Mouse (Mus musculus) CH12.LX (cell line): ENCODE measurements at regions not wholly inside any gene's neighbourhood (a gene's known extent, or its start where the extent isn't known, plus 50 kb on each side); places are given as distances from the start of the nearest gene placed in this dataset.

Experiments used
- DNase-seq: peaks from one replicate; pipeline ENCODE4 v3.0.0-alpha.2; 2013; ENCODE audit errors: extremely low read depth
- H3K27ac ChIP-seq: 2 replicates; pipeline ENCODE4 v1.5.1; 2012; ENCODE audit warnings: low read depth, mild to moderate bottlenecking, control low read depth, moderate library complexity; ENCODE audit not compliant: insufficient read depth
- H3K27me3 ChIP-seq: replicated peaks from 2 replicates; pipeline ENCODE3; 2012; ENCODE audit warnings: inconsistent platforms
- H3K36me3 ChIP-seq, 2 experiments: replicated peaks in 1 of 2; 2 replicates each; pipeline versions ENCODE3 to v1.6.1; 2012; ENCODE audit warnings: inconsistent platforms in 1 of 2, low read length in 1 of 2, mild to moderate bottlenecking in 1 of 2, mixed read lengths in 1 of 2, moderate library complexity in 1 of 2; ENCODE audit not compliant: control insufficient read depth in 1 of 2, insufficient read depth in 1 of 2
- H3K4me1 ChIP-seq, 2 experiments: 2 replicates each; pipeline ENCODE4 v1.6.1; 2012; ENCODE audit warnings: inconsistent platforms in 1 of 2, moderate library complexity in 1 of 2; ENCODE audit not compliant: insufficient read depth in 2 of 2, control insufficient read depth in 1 of 2
- H3K4me2 ChIP-seq: 2 replicates; pipeline ENCODE4 v1.6.1; 2012; ENCODE audit warnings: low read depth, mild to moderate bottlenecking, control low read depth; ENCODE audit not compliant: poor library complexity, insufficient read depth, severe bottlenecking
- H3K4me3 ChIP-seq, 3 experiments: fragments of 150-350 bp in 1 of 3; sonication (generic) in 1 of 3; replicated peaks in 1 of 3; 2 replicates each; pipeline versions ENCODE3 to v1.5.1; 2011 to 2012; ENCODE audit warnings: low read depth in 2 of 3, low read length in 2 of 3, mild to moderate bottlenecking in 2 of 3, moderate library complexity in 2 of 3, control low read depth in 1 of 3, improper control_type of control experiment in 1 of 3, inconsistent platforms in 1 of 3, mixed read lengths in 1 of 3; ENCODE audit not compliant: poor library complexity in 1 of 3
- H3K79me2 ChIP-seq: replicated peaks from 2 replicates; pipeline ENCODE4 v1.6.1; 2012; ENCODE audit warnings: mild to moderate bottlenecking, moderate library complexity; ENCODE audit not compliant: control insufficient read depth, poor library complexity, insufficient read depth, severe bottlenecking; ENCODE audit errors: extremely low read depth
- H3K9ac ChIP-seq: 2 replicates; pipeline ENCODE4 v1.6.1; 2012; ENCODE audit warnings: low read depth, mild to moderate bottlenecking, control low read depth, moderate library complexity; ENCODE audit not compliant: insufficient read depth
- H3K9me3 ChIP-seq: replicated peaks from 2 replicates; pipeline ENCODE3; 2012; ENCODE audit warnings: low read length, inconsistent platforms, mixed read lengths
- BHLHE40 ChIP-seq: IDR thresholded peaks from 2 replicates; pipeline ENCODE4 v1.6.1; 2011; ENCODE audit warnings: mild to moderate bottlenecking, low read depth, low read length, improper control_type of control experiment
- CHD1 ChIP-seq: IDR thresholded peaks from 2 replicates; pipeline ENCODE4 v1.6.1; 2012; ENCODE audit warnings: low read depth, low read length, improper control_type of control experiment, inconsistent platforms
- CHD2 ChIP-seq: IDR thresholded peaks from 2 replicates; pipeline ENCODE4 v1.6.1; 2011; ENCODE audit warnings: low read length, improper control_type of control experiment
- E2F4 ChIP-seq: IDR thresholded peaks from 2 replicates; pipeline ENCODE4 v1.6.1; 2011; ENCODE audit warnings: low read depth, low read length, improper control_type of control experiment; ENCODE audit not compliant: insufficient replicate concordance
- ELF1 ChIP-seq: IDR thresholded peaks from 2 replicates; pipeline ENCODE4 v1.6.1; 2014; ENCODE audit warnings: low read depth, mild to moderate bottlenecking, inconsistent platforms, low read length, improper control_type of control experiment
- EP300 ChIP-seq: IDR thresholded peaks from 2 replicates; pipeline ENCODE4 v1.6.1; 2011; ENCODE audit warnings: low read length, improper control_type of control experiment
- ETS1 ChIP-seq: conservative IDR thresholded peaks from 2 replicates; pipeline ENCODE4 v1.6.1; 2012; ENCODE audit warnings: low read depth, mild to moderate bottlenecking, inconsistent platforms, low read length, improper control_type of control experiment, moderate library complexity
- GABPA ChIP-seq: IDR thresholded peaks from 2 replicates; pipeline ENCODE4 v1.6.1; 2012; ENCODE audit warnings: low read depth, low read length, improper control_type of control experiment, inconsistent platforms; ENCODE audit not compliant: insufficient replicate concordance
- HCFC1 ChIP-seq: IDR thresholded peaks from 2 replicates; pipeline ENCODE4 v1.6.1; 2012; ENCODE audit warnings: low read depth, mild to moderate bottlenecking, inconsistent platforms, low read length, improper control_type of control experiment
- IRF4 ChIP-seq: IDR thresholded peaks from 2 replicates; pipeline ENCODE4 v1.6.1; 2014; ENCODE audit warnings: low read depth, mild to moderate bottlenecking, inconsistent platforms, low read length, improper control_type of control experiment
- KAT2A ChIP-seq: IDR thresholded peaks from 2 replicates; pipeline ENCODE4 v1.6.1; 2012; ENCODE audit warnings: low read length, improper control_type of control experiment, inconsistent platforms; ENCODE audit not compliant: insufficient replicate concordance
- MAFK ChIP-seq: IDR thresholded peaks from 2 replicates; pipeline ENCODE4 v1.6.1; 2011; ENCODE audit warnings: low read length, improper control_type of control experiment; ENCODE audit not compliant: insufficient replicate concordance
- MAX ChIP-seq: IDR thresholded peaks from 2 replicates; pipeline ENCODE4 v1.6.1; 2011; ENCODE audit warnings: low read length, improper control_type of control experiment
- MXI1 ChIP-seq: IDR thresholded peaks from 2 replicates; pipeline ENCODE4 v1.6.1; 2011; ENCODE audit warnings: mild to moderate bottlenecking, low read depth, low read length, improper control_type of control experiment
- MYC ChIP-seq: IDR thresholded peaks from 2 replicates; pipeline ENCODE4 v1.6.1; 2011; ENCODE audit warnings: low read depth, mild to moderate bottlenecking, improper control_type of control experiment, low read length
- NELFE ChIP-seq: IDR thresholded peaks from 2 replicates; pipeline ENCODE4 v1.6.1; 2011; ENCODE audit warnings: low read depth, low read length, improper control_type of control experiment
- NRF1 ChIP-seq: IDR thresholded peaks from 2 replicates; pipeline ENCODE4 v1.6.1; 2014; ENCODE audit warnings: low read depth, mild to moderate bottlenecking, inconsistent platforms, low read length, improper control_type of control experiment, moderate library complexity
- POLR2A ChIP-seq: IDR thresholded peaks from 2 replicates; pipeline ENCODE4 v1.6.1; 2011; ENCODE audit warnings: low read depth, mild to moderate bottlenecking, improper control_type of control experiment, low read length
- POLR2AphosphoS2 ChIP-seq: IDR thresholded peaks from 2 replicates; pipeline ENCODE4 v1.6.1; 2011; ENCODE audit warnings: low read depth, low read length, improper control_type of control experiment
- RAD21 ChIP-seq: IDR thresholded peaks from 2 replicates; pipeline ENCODE4 v1.6.1; 2011; ENCODE audit warnings: low read depth, mild to moderate bottlenecking, low read length, improper control_type of control experiment, moderate library complexity
- SIN3A ChIP-seq: IDR thresholded peaks from 2 replicates; pipeline ENCODE4 v1.6.1; 2012; ENCODE audit warnings: low read length, improper control_type of control experiment, inconsistent platforms
- SMC3 ChIP-seq: IDR thresholded peaks from 2 replicates; pipeline ENCODE4 v1.6.1; 2011; ENCODE audit warnings: low read depth, low read length, improper control_type of control experiment
- USF1 ChIP-seq: IDR thresholded peaks from 2 replicates; pipeline ENCODE4 v1.6.1; 2014; ENCODE audit warnings: low read depth, mild to moderate bottlenecking, inconsistent platforms, low read length, improper control_type of control experiment
- ZC3H11A ChIP-seq: IDR thresholded peaks from 2 replicates; pipeline ENCODE4 v1.6.1; 2012; ENCODE audit warnings: low read depth, mild to moderate bottlenecking, inconsistent platforms, low read length, improper control_type of control experiment
- ZKSCAN1 ChIP-seq: IDR thresholded peaks from 2 replicates; pipeline ENCODE4 v1.6.1; 2012; ENCODE audit warnings: low read depth, inconsistent platforms, low read length, improper control_type of control experiment, borderline replicate concordance
- ZMIZ1 ChIP-seq: IDR thresholded peaks from 2 replicates; pipeline ENCODE4 v1.6.1; 2012; ENCODE audit warnings: low read depth, mild to moderate bottlenecking, inconsistent platforms, low read length, improper control_type of control experiment
- dilution Hi-C: fragments of 300-500 bp; cut with MboI; formaldehyde crosslinking; loops from 2 replicates; pipeline ENCODE4 v1.14.3; 2020; ENCODE audit warnings: low sequenced_read_pairs; ENCODE audit not compliant: extremely low pct_unique_long_range_greater_than_20kb, extremely low pct_ligation_motif_present
- in situ Hi-C: fragments of 300-500 bp; cut with MboI; formaldehyde crosslinking; loops from 3 replicates; pipeline ENCODE4 v1.14.3; 2019; ENCODE audit warnings: low sequenced_read_pairs, low pct_ligation_motif_present, low pct_unique_long_range_greater_than_20kb, mixed read lengths

- H3K4me2 ChIP-seq = no peak overlapping the region
- no peaks in the 10 kb centered on the region for H3K4me1 ChIP-seq
- no peaks in the 10 kb centered on the region for H3K36me3 ChIP-seq
- in situ Hi-C loops = no loop called here
- dilution Hi-C loops = no loop called here
- peaks cover 2% of the 10 kb centered on the region for H3K9me3 ChIP-seq
- TF ChIP-seq EP300 = no peak
- no peak for TF ChIP-seq RAD21
- TF ChIP-seq SMC3 = no peak
- no peak for TF ChIP-seq CHD1
- TF ChIP-seq HCFC1 = no peak
- TF ChIP-seq E2F4 = no peak
- no peak for TF ChIP-seq MYC
- no peak for TF ChIP-seq POLR2A
- TF ChIP-seq, all 38 proteins: peak for 0
- H3K9ac ChIP-seq = no peak overlapping the region
- peaks cover 85% of the 10 kb centered on the region for H3K27me3 ChIP-seq
- DNase-seq = no peak
- H3K4me3 ChIP-seq = no peak overlapping the region
- no peaks in the 10 kb centered on the region for H3K79me2 ChIP-seq
- no peak overlapping the region for H3K27ac ChIP-seq
Measured at GRCm38 (mm10) chr7:119251679-119252078, 67.3 kb upstream of the Gpr139 start.

DNA sequence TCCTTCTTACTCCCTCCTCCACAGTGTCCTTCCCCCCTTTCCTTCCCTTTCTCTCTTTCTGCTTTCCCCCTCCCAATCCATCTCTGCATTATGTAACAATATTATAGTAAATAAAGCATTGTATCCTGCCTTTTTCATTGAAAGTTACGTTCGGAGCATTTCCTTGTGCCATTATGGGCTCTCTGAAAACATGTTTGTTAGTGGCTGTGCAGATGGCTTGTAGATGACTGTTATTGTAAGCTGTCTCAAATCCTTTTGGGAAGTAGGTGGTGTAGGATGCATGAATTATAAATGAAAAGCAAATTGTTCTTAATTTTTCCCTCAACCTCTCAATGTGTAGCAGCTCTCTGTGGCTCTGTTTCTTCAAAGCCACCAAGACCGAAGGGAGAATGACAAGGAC, 66.0 kb upstream of the Gpr139 start:
- H3K79me2 ChIP-seq = no peaks in the 10 kb centered on the region
- H3K9ac ChIP-seq = no peak overlapping the region
- peaks cover 82% of the 10 kb centered on the region for H3K27me3 ChIP-seq
- dilution Hi-C loops (no loop called here), in situ Hi-C loops (no loop called here)
- no peak for TF ChIP-seq GABPA
- no peak for TF ChIP-seq MXI1
- TF ChIP-seq ELF1 = no peak
- no peak for TF ChIP-seq NRF1
- no peak for TF ChIP-seq POLR2A
- no peak for TF ChIP-seq ETS1
- peaks cover 3% of the 10 kb centered on the region for H3K9me3 ChIP-seq
- no peak overlapping the region for H3K4me2 ChIP-seq
- no peaks in the 10 kb centered on the region for H3K36me3 ChIP-seq
- no peaks in the 10 kb centered on the region for H3K4me1 ChIP-seq
- H3K27ac ChIP-seq = no peak overlapping the region
- no peak overlapping the region for H3K4me3 ChIP-seq
- no peak for DNase-seq

DNA sequence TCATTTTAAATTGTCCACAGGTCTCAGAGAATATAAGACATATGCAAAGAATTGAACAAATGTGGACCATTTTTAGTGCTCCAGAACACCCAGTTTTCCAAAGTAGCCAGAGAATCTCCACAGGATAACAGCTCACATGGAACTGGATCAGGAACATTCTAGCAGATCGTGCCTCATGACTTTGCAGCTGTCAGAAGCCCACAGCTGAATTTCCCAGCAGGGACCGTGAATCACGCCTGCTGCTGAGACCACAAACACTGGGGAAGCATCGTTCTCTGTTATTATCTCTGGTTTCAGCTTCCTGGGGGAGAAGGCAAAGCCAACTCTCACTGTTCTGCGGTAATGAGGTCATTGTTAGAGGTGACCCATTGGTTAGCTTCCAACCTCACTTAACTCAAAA, 60.4 kb upstream of the Gpr139 start:
- Histone ChIP-seq H3K27me3 (peaks cover 81% of the 10 kb centered on the region), H3K36me3 (no peaks in the 10 kb centered on the region), H3K4me1 (no peaks in the 10 kb centered on the region), H3K9ac (no peak overlapping the region), H3K9me3 (peaks cover 3% of the 10 kb centered on the region), H3K4me2 (no peak overlapping the region), H3K79me2 (no peaks in the 10 kb centered on the region), H3K4me3 (no peak overlapping the region), H3K27ac (no peak overlapping the region)
- TF ChIP-seq EP300 (no peak), ZC3H11A (no peak), POLR2AphosphoS2 (no peak), USF1 (no peak), IRF4 (no peak), ELF1 (no peak), CHD2 (no peak), MYC (no peak), SIN3A (no peak), KAT2A (no peak), ZKSCAN1 (no peak), MAX (no peak), NELFE (no peak), NRF1 (no peak), MAFK (no peak), SMC3 (no peak), BHLHE40 (no peak), ZMIZ1 (no peak)
- dilution Hi-C loops (no loop called here), in situ Hi-C loops (no loop called here)
- DNase-seq = no peak
